Mouse (Mus musculus) liver, adult 2 months (tissue): Measurements from ENCODE around the gene Asxl1.

Source experiments
- CTCF ChIP-seq: fragments of 200-500 bp; IDR thresholded peaks from 2 replicates; pipeline ENCODE4 v1.5.1; 2011; ENCODE audit warnings: low read depth, low read length, control low read depth
- POLR2A ChIP-seq: fragments of 200-500 bp; IDR thresholded peaks from 2 replicates; pipeline ENCODE4 v1.6.1; 2011; ENCODE audit warnings: low read length, control low read depth; ENCODE audit not compliant: insufficient read depth; ENCODE audit errors: extremely low read depth

DNA sequence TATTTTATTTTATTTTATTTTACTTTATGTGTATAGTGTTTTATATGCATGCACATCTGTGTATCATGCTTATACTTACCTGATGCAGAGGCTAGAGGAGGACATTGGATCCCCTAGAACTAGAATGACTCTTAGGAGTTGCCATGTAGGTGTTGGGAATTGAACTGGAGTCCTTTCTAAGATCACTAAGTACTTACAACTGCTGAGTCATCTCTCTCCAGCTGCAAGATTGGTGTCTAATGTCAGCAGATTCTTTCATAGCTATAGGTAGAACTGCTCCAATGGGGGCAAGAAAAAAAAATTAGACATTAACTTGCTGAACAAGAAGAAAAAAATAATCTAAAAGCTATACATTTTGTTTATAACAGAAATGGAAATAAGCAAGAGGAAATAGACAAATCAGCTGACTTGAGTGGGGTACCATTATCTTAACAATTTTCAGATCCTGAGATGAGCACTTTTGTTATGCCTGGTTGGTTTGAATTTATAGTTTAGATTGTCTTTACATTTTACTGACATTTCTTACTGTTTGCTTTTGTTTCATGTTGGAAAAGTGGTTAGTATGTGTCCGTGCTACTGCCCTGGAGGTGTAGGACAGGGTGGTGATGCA, 15.6 kb downstream of the Asxl1 start:
- TF ChIP-seq CTCF (no peak), POLR2A (no peak)
